ENCODE assay signal across 11 mouse cellular contexts in genomic region chr4:150089121-150089520, GRCm38 (mm10). TPM values are rescaled to one million over a fixed set of nuclear protein-coding genes. Genes with fewer than 3 reads are reported as not detected.
A peak's percentile ranks its signal among the peaks of the same experiment; 100 is the strongest.
DNase-seq lines count a peak whose midpoint lies in the region; TF ChIP-seq lines count a peak whose summit lies in the region.
"Had no signal": no experiment of that assay in that cellular context is flagged by ENCODE, and none has a peak within 500 bp of the region (broad histone marks: within the 10 kb centered on the region; RNA-seq: fewer than 3 reads in every experiment).

No protein-coding gene starts in this region.

- DNase-seq in gastrocnemius, adult 18-20 months (ENCODE audit: low spot score) = peak; percentile 78
- no peak for DNase-seq in gastrocnemius, postnatal 4 days (ENCODE audit: low spot score in 2 of 2)
- DNase-seq in adipocyte (ENCODE audit: low spot score) = peak; percentile 7
- peak; percentile 48 to 78 for DNase-seq in heart, adult 2 months
- peak; percentile 43 to 58 for DNase-seq in kidney, postnatal 25 days
- DNase-seq in ovary, postnatal 14 days (ENCODE audit: low spot score) = no peak
- no peak for DNase-seq in thymus, postnatal 14 days
- no peak for DNase-seq in right cerebral cortex, adult 2 months (ENCODE audit: low spot score in 2 of 2)

- peak overlapping the region; percentile 60 for H3K9ac ChIP-seq in heart, adult 2 months (ENCODE audit: low read depth, low read length)

- WGBS in heart, adult 2 months = 19% methylated on average over 10 of the region's 10 CpGs

- H3K27ac ChIP-seq in heart, adult 2 months = peak overlapping the region; percentile 94

- H3K27me3 ChIP-seq in heart, adult 2 months (ENCODE audit: control insufficient read depth, insufficient read depth, low read length) = no peaks in the 10 kb centered on the region

- peak overlapping the region; percentile 65 for H3K4me3 ChIP-seq in heart, adult 2 months

- no peaks in the 10 kb centered on the region for H3K36me3 ChIP-seq in heart, adult 2 months (ENCODE audit: control insufficient read depth, insufficient read depth, low read length)

- peak; percentile 48; the same call in 1 of the 2 replicates for TF ChIP-seq POLR2A in heart, adult 2 months (IDR thresholded peaks at IDR 0.05; ENCODE audit: insufficient read depth, low read depth, low read length)

- TF ChIP-seq EP300 in heart, adult 2 months (IDR thresholded peaks at IDR 0.05; ENCODE audit: insufficient read depth, low read depth, low read length) = peak; percentile 63; the same call in 1 of the 2 replicates

- no peak for TF ChIP-seq CTCF in heart, adult 2 months (IDR thresholded peaks at IDR 0.05)

- intact Hi-C loops in heart, adult 2 months (cut with DNase I) = no loop called here

- H3K79me2 ChIP-seq in heart, adult 2 months (replicated peaks; ENCODE audit: control insufficient read depth, insufficient read depth, low read length) = no peaks in the 10 kb centered on the region

- peaks cover 3% of the 10 kb centered on the region; the same call in 1 of the 2 replicates for H3K4me1 ChIP-seq in heart, adult 2 months (ENCODE audit: control insufficient read depth, insufficient read depth, low read length)

RNA-seq across cellular contexts. Expression of gene Gpr157, which starts 2.0 kb away (rescaled TPM):
- 10 to 100 TPM; 34.5 to 38.2 TPM for total RNA-seq in gastrocnemius, adult 18-20 months (2021)
- total RNA-seq in gastrocnemius, postnatal 4 days (2021) = 10 to 100 TPM; 19.6 to 20.1 TPM
- 10 to 100 TPM; 34.2 to 42.4 TPM for total RNA-seq in heart, adult 2 months (2021)
- polyA plus RNA-seq in heart, adult 2 months (2012; rRNA removed) = 21.8 and 29.2 TPM in 2 replicates

RNA-seq across cellular contexts. Expression of gene Slc2a5, which starts 30.0 kb away (rescaled TPM):
- total RNA-seq in gastrocnemius, adult 18-20 months (2021) = not detected
- 1 to 10 TPM; 4.1 to 5.3 TPM for total RNA-seq in gastrocnemius, postnatal 4 days (2021)
- total RNA-seq in heart, adult 2 months (2021) = under 1 TPM in 1 of 2 experiments, not detected in 1; 0.09 TPM
- 1.4 and 1.8 TPM in 2 replicates for polyA plus RNA-seq in heart, adult 2 months (2012; rRNA removed)
- polyA plus RNA-seq: CD4-positive, CD25-positive, alpha-beta regulatory T cell, adult 4 months had no signal

RNA-seq across cellular contexts. Expression of gene Slc2a7, which starts 59.7 kb away (rescaled TPM):
- not detected for total RNA-seq in gastrocnemius, adult 18-20 months (2021)
- total RNA-seq in gastrocnemius, postnatal 4 days (2021) = not detected
- total RNA-seq in heart, adult 2 months (2021) = not detected
- polyA plus RNA-seq in heart, adult 2 months (2012; rRNA removed) = not detected in 2 replicates
- total RNA-seq: layer of hippocampus, adult 8-10 months had no signal
- polyA plus RNA-seq: CD4-positive, CD25-positive, alpha-beta regulatory T cell, adult 4 months; testis, adult 2 months had no signal

Comparison
In these comparisons a context has a peak if more than half of its experiments do, and no peak if none do; other contexts are left out.
1. DNase-seq: peak in gastrocnemius, adult 18-20 months (single experiment), adipocyte (single experiment), heart, adult 2 months (2 of 2) and kidney, postnatal 25 days (2 of 2); none in gastrocnemius, postnatal 4 days (0 of 2), ovary, postnatal 14 days (single experiment), thymus, postnatal 14 days (single experiment) and right cerebral cortex, adult 2 months (0 of 2).
2. RNA of gene Slc2a5, which starts 30.0 kb away (total RNA-seq): 4.1 to 5.3 TPM in gastrocnemius, postnatal 4 days; 0.09 TPM in heart, adult 2 months and not detected in gastrocnemius, adult 18-20 months; every median in the first group is over 4 times any median in the second.